Mouse (Mus musculus) urinary bladder, adult 18-20 months (tissue): ENCODE results near the gene Prmt1.
"Not testable (repeated sequence)": the region's sequence is repeated elsewhere in the genome, so short reads cannot be mapped to it uniquely, and the experiment has no call there.

Source experiments
- DNase-seq, 2 experiments: peaks; one replicate each; pipeline ENCODE4 v3.0.0; 2022; ENCODE audit warnings: low spot score in 2 of 2, mixed read lengths in 2 of 2

Prmt1 gene

GRCm38 (mm10) chr7:44986192-44986878, at the start of gene Prmt1:
Prmt1 (minus strand) TSS chr7:44986568.
- peak; percentile 90 to 98 for DNase-seq

- no peak for DNase-seq
Observed at GRCm38 (mm10) chr7:45035631-45036030, 49.3 kb upstream of the Prmt1 start.

GRCm38 (mm10) chr7:45033722-45034359, 47.5 kb upstream of the Prmt1 start:
- DNase-seq: no peak

- DNase-seq: no peak
Observed at GRCm38 (mm10) chr7:45030857-45031256, 44.5 kb upstream of the Prmt1 start.

GRCm38 (mm10) chr7:45029995-45030394, 43.6 kb upstream of the Prmt1 start:
- no peak for DNase-seq

GRCm38 (mm10) chr7:45028351-45028750, 42.0 kb upstream of the Prmt1 start:
- no peak for DNase-seq

- no peak for DNase-seq
Observed at GRCm38 (mm10) chr7:45027761-45028160, 41.4 kb upstream of the Prmt1 start.

GRCm38 (mm10) chr7:45026256-45026655, 39.9 kb upstream of the Prmt1 start:
- no peak for DNase-seq

GRCm38 (mm10) chr7:45025601-45026220, 39.3 kb upstream of the Prmt1 start:
- no peak for DNase-seq

GRCm38 (mm10) chr7:45024281-45025248, 38.2 kb upstream of the Prmt1 start:
- DNase-seq: no peak

- DNase-seq: not testable (repeated sequence)
Observed at GRCm38 (mm10) chr7:45023711-45024110, 37.3 kb upstream of the Prmt1 start.

- no peak for DNase-seq
Observed at GRCm38 (mm10) chr7:45020225-45020624, 33.9 kb upstream of the Prmt1 start.

- DNase-seq: peak; percentile 29 to 59
Observed at GRCm38 (mm10) chr7:45019031-45019571, 32.7 kb upstream of the Prmt1 start.

GRCm38 (mm10) chr7:45017242-45018061, 31.1 kb upstream of the Prmt1 start, which contains the start of gene Rras:
Rras (plus strand) TSS chr7:45017961.
- peak; percentile 73 to 94 for DNase-seq

GRCm38 (mm10) chr7:45016761-45017160, 30.4 kb upstream of the Prmt1 start:
- no peak for DNase-seq

- DNase-seq: peak; percentile 98 to 99
Observed at GRCm38 (mm10) chr7:45015957-45016612, 29.7 kb upstream of the Prmt1 start, which contains the start of gene Scaf1. Scaf1 (minus strand) TSS chr7:45016363.

GRCm38 (mm10) chr7:45015344-45015956, 29.1 kb upstream of the Prmt1 start:
- DNase-seq: no peak

- DNase-seq: no peak
Observed at GRCm38 (mm10) chr7:45014096-45014451, 27.7 kb upstream of the Prmt1 start.

- no peak for DNase-seq
Observed at GRCm38 (mm10) chr7:45013366-45014095, 27.2 kb upstream of the Prmt1 start.
